Mouse (Mus musculus) left cerebral cortex, postnatal 14 days (tissue): ENCODE data around the gene Col6a4. TPM values are rescaled to one million over a fixed set of nuclear protein-coding genes. Genes with fewer than 3 reads are reported as not detected.
A peak's percentile ranks its signal among the peaks of the same experiment; 100 is the strongest.

Source experiments
- DNase-seq, 2 experiments: peaks; one replicate each; pipeline ENCODE4 v3.0.0; 2021 to 2022; ENCODE audit warnings: low spot score in 2 of 2, mixed read lengths in 1 of 2
- intact Hi-C: fragments of 180-260 bp; cut with DNase I; formaldehyde crosslinking; loops from one replicate; pipeline ENCODE4 v1.15.1; 2025
- total RNA-seq, 2 experiments: library from RNA; stranded (reverse); gene quantifications; 2 replicates each; pipeline ENCODE4 v1.2.3; 2021

Col6a4 gene
- total RNA-seq, 2 experiments from 2014 or later: 2.5 to 3.3 TPM

- peak; percentile 17 to 26 for DNase-seq
- intact Hi-C loops: no loop called here
Measured at GRCm38 (mm10) chr9:106080261-106081033, 16.1 kb downstream of the Col6a4 start.

GRCm38 (mm10) chr9:106077953-106078352 lies 18.6 kb downstream of the Col6a4 start:
- intact Hi-C loops: no loop called here
- DNase-seq: no peak

- DNase-seq: peak in 1 of 2 experiments; percentile 25
Measured at GRCm38 (mm10) chr9:106076234-106076633, 20.3 kb downstream of the Col6a4 start.

GRCm38 (mm10) chr9:106073956-106074355 lies 22.6 kb downstream of the Col6a4 start:
- no peak for DNase-seq
- intact Hi-C loops: no loop called here

More at GRCm38 (mm10) chr9:106076234-106076633, 20.3 kb downstream of the Col6a4 start:
- intact Hi-C loops: no loop called here

- intact Hi-C loops: no loop called here
- DNase-seq: no peak
Measured at GRCm38 (mm10) chr9:106071651-106072050, 24.9 kb downstream of the Col6a4 start.

- peak; percentile 13 to 71 for DNase-seq
- intact Hi-C loops: no loop called here
Measured at GRCm38 (mm10) chr9:106053446-106053845, 43.1 kb downstream of the Col6a4 start.

GRCm38 (mm10) chr9:106043921-106044503 lies 52.6 kb downstream of the Col6a4 start:
- DNase-seq: no peak
- intact Hi-C loops: loop anchor here (5.0 kb wide), 1 partner anchor 68 kb away; no protein-coding TSS in a partner anchor

- peak in 1 of 2 experiments; percentile 28 for DNase-seq
- intact Hi-C loops: loop anchor here (5.0 kb wide), 3 partner anchors 72 to 543 kb away; no protein-coding TSS in a partner anchor
Measured at GRCm38 (mm10) chr9:106039915-106040659, 56.5 kb downstream of the Col6a4 start.

GRCm38 (mm10) chr9:106039276-106039675 lies 57.3 kb downstream of the Col6a4 start:
- DNase-seq: peak; percentile 20 to 54
- intact Hi-C loops: loop anchor here (5.0 kb wide), 2 partner anchors 347 to 542 kb away; no protein-coding TSS in a partner anchor

- peak; percentile 94 to 96 for DNase-seq
- intact Hi-C loops: loop anchor here (5.0 kb wide), 2 partner anchors 347 to 542 kb away; no protein-coding TSS in a partner anchor
Measured at GRCm38 (mm10) chr9:106038865-106039264, 57.7 kb downstream of the Col6a4 start.

- intact Hi-C loops: no loop called here
- DNase-seq: no peak
Measured at GRCm38 (mm10) chr9:106015666-106016065, 80.9 kb downstream of the Col6a4 start.

- intact Hi-C loops: no loop called here
- DNase-seq: no peak
Measured at GRCm38 (mm10) chr9:106013139-106013538, 83.4 kb downstream of the Col6a4 start.

- no peak for DNase-seq
- intact Hi-C loops: no loop called here
Measured at GRCm38 (mm10) chr9:105997955-105998354, 98.6 kb downstream of the Col6a4 start.

GRCm38 (mm10) chr9:105992425-105992824 lies 104.2 kb downstream of the Col6a4 start:
- peak; percentile 56 to 61 for DNase-seq
- intact Hi-C loops: no loop called here

GRCm38 (mm10) chr9:105990099-105990498 lies 106.5 kb downstream of the Col6a4 start:
- intact Hi-C loops: no loop called here
- no peak for DNase-seq

GRCm38 (mm10) chr9:105989468-105989867 lies 107.1 kb downstream of the Col6a4 start:
- DNase-seq: peak in 1 of 2 experiments; percentile 34
- intact Hi-C loops: loop anchor here (2.0 to 5.0 kb wide), 2 partner anchors 132 to 297 kb away; no protein-coding TSS in a partner anchor

GRCm38 (mm10) chr9:105988096-105988495 lies 108.5 kb downstream of the Col6a4 start:
- intact Hi-C loops: loop anchor here (2.0 to 5.0 kb wide), 2 partner anchors 131 to 295 kb away; no protein-coding TSS in a partner anchor
- DNase-seq: peak in 1 of 2 experiments; percentile 59

GRCm38 (mm10) chr9:105984931-105985519 lies 111.6 kb downstream of the Col6a4 start:
- intact Hi-C loops: loop anchor here (5.0 kb wide), 2 partner anchors 118 to 128 kb away; no protein-coding TSS in a partner anchor
- peak in 1 of 2 experiments; percentile 30 for DNase-seq

- no peak for DNase-seq
- intact Hi-C loops: no loop called here
Measured at GRCm38 (mm10) chr9:105978479-105978878, 118.1 kb downstream of the Col6a4 start.
